Mouse (Mus musculus) hematopoietic stem cell, adult 5-6 weeks (primary cell): ENCODE measurements at regions not wholly inside any gene's neighbourhood (a gene's known extent, or its start where the extent isn't known, plus 50 kb on each side); places are given as distances from the start of the nearest gene placed in this dataset.
"Not testable (repeated sequence)": the region's sequence is repeated elsewhere in the genome, so short reads cannot be mapped to it uniquely, and the experiment has no call there.

Source experiments
- ATAC-seq, 2 experiments: fragments of 125-278 bp in 1 of 2; replicated peaks in 1 of 2; 2 replicates each; pipeline ENCODE4 v1.8.0; 2016 to 2017; ENCODE audit warnings: inconsistent platforms in 2 of 2, mild to moderate bottlenecking in 2 of 2, moderate number of reproducible peaks in 2 of 2, low read depth in 1 of 2, moderate TSS enrichment in 1 of 2; ENCODE audit not compliant: low FRiP score in 2 of 2, poor library complexity in 2 of 2, severe bottlenecking in 2 of 2, insufficient read depth in 1 of 2, low TSS enrichment in 1 of 2

DNA sequence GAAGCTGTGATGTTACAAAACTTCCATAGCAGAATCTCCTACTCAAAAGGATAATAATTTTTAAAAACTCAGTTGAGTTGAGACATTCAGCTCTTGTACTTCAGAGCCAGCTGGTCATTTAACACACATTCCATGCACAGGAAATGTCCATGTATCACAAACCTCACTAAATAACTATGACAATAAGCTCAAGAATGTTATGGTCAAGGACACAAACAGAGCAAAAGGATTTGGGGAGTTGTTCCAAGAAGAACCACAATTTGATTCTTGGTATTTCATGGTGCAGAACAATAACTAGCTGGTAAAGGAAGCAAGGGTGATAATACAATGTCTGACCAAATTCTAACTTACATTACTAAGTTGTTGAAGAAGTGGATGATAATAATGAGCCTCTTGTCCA, 471.4 kb upstream of the 2610301B20Rik start:
- ATAC-seq: no peak

DNA sequence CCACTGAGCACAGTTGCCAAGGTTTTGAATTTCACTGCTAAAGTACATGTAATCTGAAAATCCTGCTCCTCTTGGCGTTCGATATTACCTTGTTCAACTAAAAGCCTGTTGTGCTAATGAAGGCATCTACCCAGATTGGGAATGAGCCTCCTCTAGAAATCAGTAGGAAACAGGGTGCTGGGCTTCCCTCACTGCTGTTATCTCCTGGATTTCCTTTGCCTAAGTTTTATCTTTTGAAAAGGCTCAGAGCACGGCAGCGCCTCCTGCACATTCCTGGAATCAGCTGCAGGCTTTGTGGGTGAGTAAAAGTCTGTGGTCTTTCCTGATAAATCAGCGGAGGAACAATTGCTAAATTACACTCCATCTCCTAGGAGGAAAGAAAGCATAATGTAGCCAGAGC, 469.9 kb upstream of the 2610301B20Rik start:
- ATAC-seq: no peak

DNA sequence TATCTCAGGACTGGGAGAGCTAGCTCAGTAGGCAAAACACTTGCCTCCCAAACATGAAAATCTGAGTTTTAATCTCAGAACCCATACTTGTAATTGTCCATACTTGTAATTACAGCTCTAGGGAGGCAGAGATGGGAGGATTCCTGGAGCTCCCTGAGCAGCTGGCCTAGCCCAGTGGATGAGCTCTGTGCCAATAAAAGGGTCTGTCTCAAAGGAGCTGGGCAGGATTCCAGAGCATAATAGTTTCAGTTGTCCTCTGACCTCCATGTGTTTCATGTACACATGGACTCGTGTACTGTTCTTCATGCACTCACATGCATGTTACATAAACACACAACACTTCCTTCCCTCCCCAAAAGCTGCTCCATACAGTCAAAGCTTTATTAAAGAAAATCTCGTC, 469.2 kb upstream of the 2610301B20Rik start:
- ATAC-seq: no peak

DNA sequence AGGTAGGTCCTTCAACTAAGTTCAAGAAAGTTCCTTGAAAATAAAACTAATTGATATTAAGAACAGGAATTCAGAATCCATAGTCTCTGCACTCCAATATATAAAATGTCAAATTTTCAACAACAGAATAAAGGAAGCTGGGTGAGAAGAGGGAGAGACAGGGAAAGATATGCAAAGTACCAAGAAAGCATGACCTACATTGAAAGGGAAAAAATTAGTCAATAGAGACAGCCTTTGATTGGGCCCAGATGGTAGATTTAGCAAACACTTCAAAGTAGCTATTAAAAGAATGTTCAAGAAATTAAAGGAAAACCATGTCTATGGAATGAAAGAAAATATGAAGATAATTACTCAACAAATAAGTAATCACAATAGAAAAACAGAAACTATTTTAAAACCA, 460.0 kb upstream of the 2610301B20Rik start:
- no peak for ATAC-seq

DNA sequence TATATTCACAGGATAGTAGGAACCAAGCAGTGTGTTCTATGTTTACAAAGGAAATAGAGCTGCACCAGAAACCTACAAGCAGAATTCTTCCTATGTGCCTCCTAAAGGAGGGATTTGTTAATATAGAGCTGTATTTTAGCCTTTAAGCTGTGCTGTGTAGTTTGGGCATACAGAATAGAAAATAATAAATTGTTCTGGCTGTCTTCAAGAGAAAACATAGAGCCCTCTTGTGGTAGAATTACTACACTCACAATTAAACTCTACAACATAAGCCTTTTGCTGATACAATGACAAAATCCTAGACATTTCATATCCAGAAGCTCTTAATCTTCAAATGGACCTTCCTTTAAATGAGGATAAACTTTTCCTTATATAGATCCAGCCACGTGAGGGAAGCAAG, 452.9 kb upstream of the 2610301B20Rik start:
- no peak for ATAC-seq

DNA sequence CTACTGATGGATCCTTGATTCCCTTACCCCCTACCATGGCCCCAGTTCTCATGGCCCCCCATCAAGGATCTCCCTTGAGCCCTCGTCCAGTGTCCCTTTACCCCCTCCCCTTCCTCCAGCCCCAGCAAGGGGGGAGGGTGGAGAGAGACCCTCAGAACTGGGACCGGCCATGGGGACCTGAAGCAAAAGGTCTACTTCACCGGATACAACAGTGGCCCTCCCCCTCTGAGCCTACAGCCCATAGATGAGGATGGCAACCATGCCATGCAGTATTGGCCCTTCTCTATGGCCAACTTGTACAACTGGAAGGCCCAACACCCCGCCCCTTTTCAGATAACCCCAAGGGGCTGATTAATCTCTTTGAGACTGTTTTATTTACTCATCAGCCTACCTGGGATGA, 439.9 kb upstream of the 2610301B20Rik start:
- ATAC-seq: no peak

DNA sequence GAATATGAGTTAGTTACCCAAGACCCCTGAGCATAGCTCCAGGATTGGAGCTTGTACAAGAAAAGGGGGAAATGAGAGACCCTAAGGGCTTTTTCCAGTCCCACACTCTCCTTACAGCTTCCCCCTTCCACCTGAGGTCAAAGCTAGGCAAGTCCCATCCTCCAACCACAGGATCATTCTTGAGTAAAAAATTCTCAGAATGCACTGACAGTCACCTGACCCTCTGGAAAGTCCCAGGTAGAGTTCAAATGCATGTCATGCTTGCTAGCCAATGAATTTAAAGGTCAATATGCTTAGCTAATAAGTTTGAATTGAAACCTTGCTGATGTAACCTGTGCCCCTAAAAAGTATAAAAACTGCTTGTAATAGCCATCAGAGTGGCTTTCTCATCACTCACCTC, 434.4 kb upstream of the 2610301B20Rik start:
- ATAC-seq: not testable (repeated sequence)

DNA sequence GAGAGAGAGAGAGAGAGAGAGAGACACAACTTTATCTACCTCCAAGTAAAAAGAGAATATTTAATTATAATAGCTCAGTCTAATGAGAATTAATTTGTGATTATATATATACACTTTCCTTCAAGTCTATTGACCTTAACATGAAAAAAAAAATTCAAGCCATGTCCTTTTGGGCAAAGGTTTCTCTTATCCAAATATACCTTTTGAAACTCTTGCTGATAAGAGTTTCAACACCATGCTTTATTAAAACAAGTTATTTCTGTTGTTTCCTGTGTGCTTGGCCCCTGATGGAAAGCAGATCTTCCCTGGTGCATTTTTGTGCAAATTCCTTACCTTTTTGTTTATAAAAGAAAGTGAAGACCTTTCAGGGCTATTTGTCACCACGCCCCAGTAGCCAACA, 414.7 kb upstream of the 2610301B20Rik start:
- no peak for ATAC-seq

DNA sequence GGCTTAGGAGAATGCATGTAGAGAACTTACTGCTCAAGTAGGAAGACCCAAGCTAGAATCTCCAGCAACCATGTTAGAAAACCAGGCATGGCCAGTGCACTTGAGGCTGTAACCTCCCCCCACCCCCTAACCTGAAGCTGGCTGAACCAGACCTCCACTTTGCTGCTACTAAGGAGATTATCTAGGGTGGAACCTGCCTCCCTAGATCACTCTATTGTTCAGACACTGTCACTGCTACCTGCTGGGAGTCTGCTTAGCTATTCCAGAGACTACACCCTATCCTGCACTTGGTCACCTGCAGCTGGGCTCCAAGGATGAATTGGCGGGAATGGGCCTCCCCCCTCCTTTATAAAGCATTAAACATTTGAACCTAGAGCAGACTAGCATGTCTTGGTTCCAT, 393.4 kb upstream of the 2610301B20Rik start:
- ATAC-seq: no peak

DNA sequence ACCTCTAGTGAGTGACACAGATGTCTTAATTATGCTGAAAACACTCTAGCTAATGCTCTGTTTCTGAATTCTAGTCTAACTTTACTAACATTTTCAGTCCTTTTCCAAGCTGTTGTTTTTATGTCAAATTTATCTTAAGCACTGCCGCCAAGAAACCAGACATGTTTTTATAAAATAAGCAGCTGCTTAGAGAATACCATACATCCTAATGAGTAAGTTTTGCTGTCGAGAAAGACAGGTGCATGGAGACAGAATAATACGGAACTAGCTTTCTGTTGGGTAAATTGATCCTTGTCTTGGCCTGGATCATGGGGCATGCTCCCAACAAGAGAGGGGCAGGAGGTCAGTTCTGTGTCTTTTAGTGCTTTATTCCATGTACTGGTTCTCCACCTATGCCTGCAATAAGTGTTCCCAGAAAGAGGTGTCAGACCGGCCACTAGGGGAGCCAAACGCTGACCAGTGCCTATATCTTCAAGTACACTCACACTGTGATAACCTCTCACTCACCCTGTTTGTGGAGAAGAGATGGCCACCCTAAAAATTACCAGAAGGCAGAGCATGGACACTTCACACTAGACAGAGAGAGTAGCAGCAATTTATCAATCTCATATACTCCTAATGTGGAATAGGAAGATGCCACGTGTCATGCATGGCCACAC, 366.0 kb upstream of the 2610301B20Rik start:
- no peak for ATAC-seq

DNA sequence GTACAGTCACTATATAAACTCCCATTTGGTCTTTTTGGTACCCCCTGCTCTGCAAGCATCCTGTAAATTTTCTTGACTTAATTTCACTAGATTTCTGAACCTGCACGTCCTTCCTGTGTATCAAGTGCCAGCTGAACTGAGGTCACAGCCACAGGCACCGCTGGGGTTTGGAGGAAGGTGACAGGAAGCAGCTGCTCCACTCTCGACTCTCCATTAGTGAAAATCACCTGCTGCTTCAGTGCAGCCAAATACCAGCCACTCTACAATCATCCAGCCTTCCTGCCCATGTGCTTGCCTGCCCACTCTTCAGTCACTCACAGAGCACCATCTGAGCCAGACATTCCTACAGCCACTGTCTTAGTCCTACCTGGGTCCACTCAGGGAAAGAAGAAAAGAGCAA, 364.3 kb upstream of the 2610301B20Rik start:
- ATAC-seq: peak; percentile 92 to 93

DNA sequence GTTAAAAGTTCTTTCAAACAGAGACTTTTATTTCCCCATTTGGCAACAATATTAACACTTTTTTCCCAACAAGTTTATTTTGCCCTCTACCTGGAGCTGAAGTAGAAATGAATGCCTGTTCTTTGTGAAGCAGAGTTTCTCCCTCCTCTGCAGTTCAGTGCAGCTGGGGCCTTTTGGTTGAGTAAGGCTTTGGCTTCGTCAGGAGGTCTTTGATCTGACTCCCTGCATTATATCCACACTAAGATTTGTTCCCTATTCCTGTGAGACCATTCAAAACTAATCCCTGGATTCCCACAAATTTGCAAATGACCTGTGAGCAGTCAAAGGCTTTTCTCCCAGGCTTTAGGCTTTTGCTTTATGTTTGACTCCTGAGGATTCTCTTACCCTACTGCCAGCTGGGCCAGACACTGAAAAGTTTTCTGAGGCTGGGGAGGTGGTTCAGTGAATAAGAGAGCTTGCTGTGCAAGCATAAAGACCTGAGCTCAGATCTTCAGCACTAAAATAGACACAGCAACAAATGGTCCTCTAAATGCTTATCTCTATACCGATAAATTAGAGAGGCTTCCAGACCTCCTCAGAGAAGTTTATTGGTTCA, 323.5 kb upstream of the 2610301B20Rik start:
- ATAC-seq: no peak

DNA sequence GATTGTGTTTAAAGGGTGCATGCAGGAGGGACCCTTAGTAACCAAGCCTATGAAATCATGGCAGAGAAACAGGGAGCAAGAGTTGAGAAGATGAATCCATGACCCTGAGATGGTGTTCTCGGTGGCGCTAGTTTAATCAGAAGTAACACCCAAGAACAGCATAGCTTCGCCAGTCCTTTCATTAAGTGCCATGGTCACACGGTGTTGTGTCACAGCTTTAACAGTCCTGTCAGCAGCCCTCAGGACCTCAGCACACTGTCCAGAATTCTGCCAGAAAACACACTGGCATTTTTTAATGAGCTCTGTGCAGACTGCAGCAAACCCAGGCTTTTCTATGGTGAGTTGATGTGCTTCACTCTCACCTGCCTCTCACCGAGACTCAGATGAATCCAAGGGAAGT, 320.6 kb upstream of the 2610301B20Rik start:
- ATAC-seq: no peak

DNA sequence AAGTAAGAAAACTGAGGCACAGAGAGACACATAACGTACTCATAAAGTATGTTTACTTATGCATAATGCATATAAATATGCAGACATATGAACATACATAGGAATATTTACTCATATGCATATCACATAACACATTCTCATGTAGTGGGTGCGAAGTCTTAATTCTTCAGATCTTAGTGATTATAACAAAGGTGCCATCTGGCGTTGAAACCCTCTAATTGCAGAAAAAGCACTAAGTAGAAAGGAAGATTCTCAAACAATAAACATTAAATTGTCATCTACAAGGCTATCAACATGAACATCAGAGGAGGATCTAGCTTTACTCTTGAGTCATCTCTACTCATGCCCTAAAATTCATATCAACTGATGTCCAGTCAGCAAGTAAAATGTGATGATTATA, 314.2 kb upstream of the 2610301B20Rik start:
- ATAC-seq: no peak

DNA sequence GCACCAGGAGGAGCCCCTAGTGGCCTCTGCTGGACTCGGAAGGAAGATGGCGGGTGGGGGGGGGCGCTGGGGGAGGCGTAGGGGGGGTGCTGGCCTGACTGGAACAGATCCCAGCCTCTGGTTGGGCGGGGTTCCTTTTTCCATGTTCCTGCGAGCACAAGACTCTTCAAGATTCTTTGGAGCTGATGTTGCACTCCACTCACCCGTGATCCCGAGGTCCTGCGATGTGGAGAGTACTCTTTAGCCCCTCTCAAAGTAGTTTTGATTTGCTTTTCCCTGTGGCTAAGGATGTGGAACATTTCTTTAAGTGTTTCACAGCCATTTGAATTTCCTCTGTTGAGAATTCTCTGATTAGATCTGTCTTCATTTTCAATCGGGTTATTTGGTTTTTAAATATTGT, 269.8 kb upstream of the 2610301B20Rik start:
- no peak for ATAC-seq

DNA sequence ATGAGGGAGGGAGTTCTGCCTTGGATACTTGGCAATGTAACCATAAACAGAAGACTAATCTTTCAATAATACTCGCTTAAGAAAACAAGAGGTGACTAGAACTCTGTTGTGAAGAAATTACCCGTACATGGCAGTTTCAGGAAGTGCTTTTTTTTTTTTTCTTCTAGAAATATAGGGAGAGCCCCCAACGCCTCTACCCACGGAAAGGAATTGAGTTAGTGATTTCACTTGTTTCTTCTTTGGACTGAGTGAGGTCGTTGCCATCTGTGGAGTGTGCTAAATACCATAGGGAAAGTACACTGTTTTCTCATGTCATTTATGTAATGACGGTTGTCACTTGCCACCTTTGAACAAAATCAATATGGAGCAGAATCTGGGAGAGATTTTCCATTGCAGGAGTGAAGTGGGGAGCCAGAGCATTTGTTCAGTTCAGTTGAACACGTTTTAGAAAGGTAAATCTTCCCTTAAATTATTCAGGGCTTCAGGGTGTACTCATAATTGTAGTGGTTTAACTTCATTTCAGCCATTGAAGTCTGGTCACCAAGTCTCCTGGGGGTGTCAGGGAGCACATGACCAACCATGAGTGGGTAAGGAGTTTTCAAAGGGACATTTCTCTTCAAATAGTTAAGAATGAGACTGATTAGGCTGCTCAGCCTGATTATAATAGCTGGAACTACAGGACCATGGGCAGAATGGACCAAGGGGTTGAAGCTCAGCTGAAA, 266.3 kb upstream of the 2610301B20Rik start:
- ATAC-seq: no peak

DNA sequence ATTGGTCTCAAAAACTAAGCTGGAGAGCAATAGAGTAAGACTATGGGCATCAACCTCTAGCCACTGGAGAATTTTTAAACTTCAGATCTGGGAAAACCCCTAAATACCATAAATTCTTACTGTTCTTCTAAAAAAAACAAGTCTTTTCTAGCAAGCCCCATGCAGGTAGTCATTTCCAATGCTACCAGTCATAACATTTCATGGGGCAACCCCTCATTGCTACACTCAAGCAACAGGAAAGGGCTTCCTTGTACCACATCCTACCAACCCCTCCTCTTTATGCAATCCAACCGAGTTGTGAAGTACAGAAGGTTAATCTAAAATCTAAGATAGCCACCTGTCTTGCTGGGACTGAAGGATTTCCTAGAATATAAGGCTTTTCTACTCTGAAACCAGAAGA, 263.5 kb upstream of the 2610301B20Rik start:
- ATAC-seq: peak in 1 of 2 experiments; percentile 51; a peak in 1 of 4 replicates
